In genomic region chr5:24950891-24951574, GRCm38 (mm10) we compare ENCODE assay signal across 25 mouse cellular contexts.
"Had no signal": no experiment of that assay in that cellular context is flagged by ENCODE, and none has a peak within 500 bp of the region (broad histone marks: within the 10 kb centered on the region; RNA-seq: fewer than 3 reads in every experiment).

No protein-coding gene starts in this region.

- H3K9me3 ChIP-seq: heart, embryonic 13.5 days; heart, embryonic 15.5 days; hindbrain, embryonic 13.5 days; hindbrain, embryonic 15.5 days; kidney, embryonic 15.5 days; limb, embryonic 10.5 days; limb, embryonic 12.5 days had no signal

- H3K27me3 ChIP-seq: heart, embryonic 13.5 days; heart, embryonic 15.5 days; hindbrain, embryonic 13.5 days; hindbrain, embryonic 15.5 days; kidney, embryonic 15.5 days had no signal

- ATAC-seq: hindbrain, postnatal 0 days had no signal

- DNase-seq: gastrocnemius, postnatal 14 days; gastrocnemius, postnatal 36 days; heart, adult 11 months; heart, adult 2 months; heart, postnatal 14 days; heart, postnatal 36 days; kidney, adult 11 months; kidney, adult 2 months; kidney, adult 9 months; kidney, postnatal 14 days; kidney, postnatal 36 days; layer of hippocampus, adult 9-11 months; layer of hippocampus, postnatal 36 days; liver had no signal

- H3K36me3 ChIP-seq: heart, embryonic 13.5 days; hindbrain, embryonic 13.5 days; hindbrain, embryonic 15.5 days; kidney, embryonic 15.5 days; limb, embryonic 10.5 days; limb, embryonic 12.5 days had no signal

- H3K4me2 ChIP-seq: heart, embryonic 11.5 days; heart, embryonic 13.5 days; heart, embryonic 15.5 days; hindbrain, embryonic 13.5 days; hindbrain, embryonic 15.5 days; kidney, embryonic 15.5 days; limb, embryonic 12.5 days had no signal

- H3K4me3 ChIP-seq: heart, adult 2 months; heart, embryonic 13.5 days; heart, embryonic 15.5 days; hindbrain, embryonic 13.5 days; hindbrain, embryonic 15.5 days; kidney, embryonic 15.5 days; limb, embryonic 10.5 days; limb, embryonic 12.5 days had no signal

- H3K9ac ChIP-seq: heart, embryonic 13.5 days; heart, embryonic 15.5 days; hindbrain, embryonic 13.5 days; hindbrain, embryonic 15.5 days; kidney, embryonic 15.5 days; limb, embryonic 12.5 days; liver, embryonic 14.5 days had no signal

- H3K27ac ChIP-seq: heart, adult 2 months; heart, embryonic 13.5 days; heart, embryonic 15.5 days; hindbrain, embryonic 13.5 days; hindbrain, embryonic 15.5 days; hindbrain, postnatal 0 days; kidney, embryonic 15.5 days; kidney, postnatal 0 days; limb, embryonic 10.5 days; limb, embryonic 12.5 days; liver, embryonic 14.5 days had no signal
